Mouse (Mus musculus) embryonic facial prominence, embryonic 15.5 days (tissue): ENCODE measurements at regions not wholly inside any gene's neighbourhood (a gene's known extent, or its start where the extent isn't known, plus 50 kb on each side); places are given as distances from the start of the nearest gene placed in this dataset.

ENCODE experiments used
- ATAC-seq: fragments of 200-750 bp; cut with Nextera tagmentation; 2 replicates; pipeline ENCODE4 v1.8.0; 2017; ENCODE audit warnings: low read depth, moderate TSS enrichment; ENCODE audit not compliant: insufficient number of reproducible peaks, low FRiP score, low TSS enrichment
- H3K27ac ChIP-seq: fragments of 300-500 bp; sonication (generic); replicated peaks from 2 replicates; pipeline ENCODE4 v1.5.1; 2015; ENCODE audit warnings: mild to moderate bottlenecking, inconsistent platforms
- H3K27me3 ChIP-seq: fragments of 300-500 bp; sonication (generic); 2 replicates; pipeline ENCODE4 v1.6.1; 2015; ENCODE audit warnings: inconsistent platforms
- H3K36me3 ChIP-seq: fragments of 300-500 bp; sonication (generic); 2 replicates; pipeline ENCODE4 v1.6.1; 2015; ENCODE audit warnings: mild to moderate bottlenecking, inconsistent platforms
- H3K4me1 ChIP-seq: fragments of 300-500 bp; sonication (generic); 2 replicates; pipeline ENCODE4 v1.6.1; 2015; ENCODE audit warnings: inconsistent platforms
- H3K4me2 ChIP-seq: fragments of 300-500 bp; sonication (generic); replicated peaks from 2 replicates; pipeline ENCODE4 v1.6.1; 2015; ENCODE audit warnings: mild to moderate bottlenecking, inconsistent platforms
- H3K4me3 ChIP-seq: fragments of 300-500 bp; sonication (generic); replicated peaks from 2 replicates; pipeline ENCODE4 v1.5.1; 2015; ENCODE audit warnings: mild to moderate bottlenecking, inconsistent platforms
- H3K9ac ChIP-seq: fragments of 300-500 bp; sonication (generic); 2 replicates; pipeline ENCODE4 v1.6.1; 2015; ENCODE audit warnings: inconsistent platforms
- H3K9me3 ChIP-seq: fragments of 300-500 bp; sonication (generic); replicated peaks from 2 replicates; pipeline ENCODE4 v1.6.1; 2016; ENCODE audit warnings: inconsistent platforms
- WGBS: fragments of 180-500 bp; shearing (Covaris S2); methylation state at CpG from one replicate; pipeline ENCODE4 v1.1.7; 2015; 5-methylcytosine and 5-hydroxymethylcytosine counted together

- H3K9me3 ChIP-seq, result no peaks in the 10 kb centered on the region
- no peak for ATAC-seq
- H3K4me1 ChIP-seq, result no peaks in the 10 kb centered on the region
- H3K27ac ChIP-seq, result no peak overlapping the region
- no peaks in the 10 kb centered on the region for H3K36me3 ChIP-seq
- H3K9ac ChIP-seq, result no peak overlapping the region
- no peaks in the 10 kb centered on the region for H3K27me3 ChIP-seq
- 22% methylated on average over 5 of the region's 5 CpGs for WGBS
- no peak overlapping the region for H3K4me3 ChIP-seq
- H3K4me2 ChIP-seq, result no peak overlapping the region
These were observed 123.0 kb upstream of the Lnx1 start for GRCm38 (mm10) chr5:74825517-74826254.

- no peak for ATAC-seq
- 76% methylated on average over 7 of the region's 7 CpGs for WGBS
- Histone ChIP-seq H3K27ac (no peak overlapping the region), H3K36me3 (no peaks in the 10 kb centered on the region), H3K4me1 (no peaks in the 10 kb centered on the region), H3K27me3 (no peaks in the 10 kb centered on the region), H3K4me2 (no peak overlapping the region), H3K4me3 (no peak overlapping the region), H3K9ac (no peak overlapping the region), H3K9me3 (no peaks in the 10 kb centered on the region)
These were observed 121.0 kb upstream of the Lnx1 start for GRCm38 (mm10) chr5:74823719-74824118.

- Histone ChIP-seq H3K9ac (no peak overlapping the region), H3K4me2 (no peak overlapping the region), H3K9me3 (no peaks in the 10 kb centered on the region), H3K27ac (no peak overlapping the region), H3K4me3 (no peak overlapping the region), H3K36me3 (no peaks in the 10 kb centered on the region), H3K27me3 (no peaks in the 10 kb centered on the region), H3K4me1 (0 out of 2 replicates have a peak, but pooled peaks cover 2% of the 10 kb centered on the region)
- 23% methylated on average over 4 of the region's 4 CpGs for WGBS
- ATAC-seq, result no peak
These were observed 119.3 kb upstream of the Lnx1 start for GRCm38 (mm10) chr5:74821969-74822368.

- H3K4me1 ChIP-seq, result 0 out of 2 replicates have a peak, but pooled peaks cover 4% of the 10 kb centered on the region
- no peaks in the 10 kb centered on the region for H3K36me3 ChIP-seq
- H3K27ac ChIP-seq, result no peak overlapping the region; the same call in 1 of the 2 replicates
- WGBS, result 32% methylated on average over 5 of the region's 5 CpGs
- no peak for ATAC-seq
- no peak overlapping the region for H3K4me2 ChIP-seq
- H3K27me3 ChIP-seq, result no peaks in the 10 kb centered on the region
- no peaks in the 10 kb centered on the region for H3K9me3 ChIP-seq
- no peak overlapping the region for H3K9ac ChIP-seq
- H3K4me3 ChIP-seq, result no peak overlapping the region
These were observed 113.8 kb upstream of the Lnx1 start for GRCm38 (mm10) chr5:74816523-74816922.

GRCm38 (mm10) chr5:74813396-74813795, 110.7 kb upstream of the Lnx1 start:
- no peak for ATAC-seq

GRCm38 (mm10) chr5:74811046-74811445, 108.3 kb upstream of the Lnx1 start:
- ATAC-seq, result no peak
- no peak overlapping the region for H3K9ac ChIP-seq
- no peak overlapping the region for H3K4me3 ChIP-seq
- WGBS, result 81% methylated on average over 7 of the region's 7 CpGs
- no peaks in the 10 kb centered on the region for H3K9me3 ChIP-seq
- no peak overlapping the region for H3K4me2 ChIP-seq
- no peaks in the 10 kb centered on the region for H3K36me3 ChIP-seq
- no peaks in the 10 kb centered on the region for H3K27me3 ChIP-seq
- H3K4me1 ChIP-seq, result 0 out of 2 replicates have a peak, but pooled peaks cover 4% of the 10 kb centered on the region
- no peak overlapping the region for H3K27ac ChIP-seq

More at GRCm38 (mm10) chr5:74813396-74813795, 110.7 kb upstream of the Lnx1 start:
- Histone ChIP-seq H3K4me2 (no peak overlapping the region), H3K9ac (no peak overlapping the region), H3K27me3 (no peaks in the 10 kb centered on the region), H3K9me3 (no peaks in the 10 kb centered on the region), H3K4me1 (0 out of 2 replicates have a peak, but pooled peaks cover 4% of the 10 kb centered on the region), H3K4me3 (no peak overlapping the region), H3K27ac (no peak overlapping the region), H3K36me3 (no peaks in the 10 kb centered on the region)
- 47% methylated on average over 3 of the region's 3 CpGs for WGBS

GRCm38 (mm10) chr5:74807581-74808221, 105.0 kb upstream of the Lnx1 start:
- 66% methylated on average over 5 of the region's 5 CpGs for WGBS
- ATAC-seq, result no peak
- no peak overlapping the region for H3K27ac ChIP-seq
- H3K9me3 ChIP-seq, result no peaks in the 10 kb centered on the region
- H3K4me2 ChIP-seq, result no peak overlapping the region
- H3K36me3 ChIP-seq, result no peaks in the 10 kb centered on the region
- peaks cover 2% of the 10 kb centered on the region; the same call in 1 of the 2 replicates for H3K27me3 ChIP-seq
- peaks cover 4% of the 10 kb centered on the region; the same call in 1 of the 2 replicates for H3K4me1 ChIP-seq
- H3K4me3 ChIP-seq, result no peak overlapping the region
- no peak overlapping the region for H3K9ac ChIP-seq

GRCm38 (mm10) chr5:74801946-74802345, 99.2 kb upstream of the Lnx1 start:
- H3K36me3 ChIP-seq, result no peaks in the 10 kb centered on the region
- no peaks in the 10 kb centered on the region for H3K9me3 ChIP-seq
- H3K4me2 ChIP-seq, result no peak overlapping the region
- no peak overlapping the region for H3K4me3 ChIP-seq
- WGBS, result 66% methylated on average over 9 of the region's 10 CpGs
- no peak overlapping the region for H3K9ac ChIP-seq
- H3K27me3 ChIP-seq, result peaks cover 6% of the 10 kb centered on the region
- ATAC-seq, result no peak
- no peaks in the 10 kb centered on the region; the same call in 1 of the 2 replicates for H3K4me1 ChIP-seq
- no peak overlapping the region for H3K27ac ChIP-seq

GRCm38 (mm10) chr5:74800351-74800750, 97.6 kb upstream of the Lnx1 start:
- no peaks in the 10 kb centered on the region for H3K36me3 ChIP-seq
- H3K4me3 ChIP-seq, result no peak overlapping the region
- H3K4me1 ChIP-seq, result peaks cover 3% of the 10 kb centered on the region; the same call in 1 of the 2 replicates
- peaks cover 6% of the 10 kb centered on the region for H3K27me3 ChIP-seq
- H3K9ac ChIP-seq, result no peak overlapping the region
- ATAC-seq, result no peak
- H3K27ac ChIP-seq, result no peak overlapping the region
- no peak overlapping the region for H3K4me2 ChIP-seq
- WGBS, result 49% methylated on average over 9 of the region's 9 CpGs
- no peaks in the 10 kb centered on the region for H3K9me3 ChIP-seq

GRCm38 (mm10) chr5:74796421-74797067, 93.8 kb upstream of the Lnx1 start:
- Histone ChIP-seq H3K4me3 (no peak overlapping the region), H3K9me3 (no peaks in the 10 kb centered on the region), H3K36me3 (no peaks in the 10 kb centered on the region), H3K27ac (no peak overlapping the region), H3K4me2 (no peak overlapping the region), H3K9ac (no peak overlapping the region), H3K27me3 (no peaks in the 10 kb centered on the region), H3K4me1 (peaks cover 26% of the 10 kb centered on the region)
- ATAC-seq, result no peak
- WGBS, result 46% methylated on average over 8 of the region's 8 CpGs

GRCm38 (mm10) chr5:74794726-74795125, 92.0 kb upstream of the Lnx1 start:
- WGBS, result 88% methylated on average over 4 of the region's 4 CpGs
- no peak overlapping the region for H3K4me2 ChIP-seq
- H3K27ac ChIP-seq, result no peak overlapping the region
- H3K36me3 ChIP-seq, result no peaks in the 10 kb centered on the region
- peaks cover 26% of the 10 kb centered on the region for H3K4me1 ChIP-seq
- H3K9ac ChIP-seq, result no peak overlapping the region
- H3K4me3 ChIP-seq, result no peak overlapping the region
- H3K9me3 ChIP-seq, result no peaks in the 10 kb centered on the region
- no peak for ATAC-seq
- no peaks in the 10 kb centered on the region for H3K27me3 ChIP-seq
